Mouse (Mus musculus) lung, embryonic 14.5 days (tissue): ENCODE results near the gene Hck. TPM values are rescaled to one million over a fixed set of nuclear protein-coding genes. Genes with fewer than 3 reads are reported as not detected.

Source experiments
- ATAC-seq: fragments of 200-750 bp; cut with Nextera tagmentation; 2 replicates; pipeline ENCODE4 v1.8.0; 2017; ENCODE audit warnings: mild to moderate bottlenecking, moderate TSS enrichment, moderate library complexity; ENCODE audit not compliant: insufficient read depth
- DNase-seq: peaks from one replicate; pipeline ENCODE4 v3.0.0-alpha.2; 2015
- H3K27ac ChIP-seq: fragments of 300-500 bp; sonication (generic); 2 replicates; pipeline ENCODE4 v1.5.1; 2014; ENCODE audit warnings: low read depth, mild to moderate bottlenecking, moderate library complexity
- H3K27me3 ChIP-seq: fragments of 300-500 bp; sonication (generic); 2 replicates; pipeline ENCODE4 v1.6.1; 2014; ENCODE audit warnings: low read length, control low read depth; ENCODE audit not compliant: insufficient read depth
- H3K36me3 ChIP-seq: fragments of 300-500 bp; sonication (generic); 2 replicates; pipeline ENCODE4 v1.6.1; 2014; ENCODE audit warnings: control low read depth; ENCODE audit not compliant: insufficient read depth
- H3K4me1 ChIP-seq: fragments of 300-500 bp; sonication (generic); 2 replicates; pipeline ENCODE4 v1.6.1; 2014; ENCODE audit warnings: antibody characterized with exemption, control low read depth; ENCODE audit not compliant: insufficient read depth
- H3K4me2 ChIP-seq: fragments of 300-500 bp; sonication (generic); 2 replicates; pipeline ENCODE4 v1.6.1; 2014; ENCODE audit warnings: mild to moderate bottlenecking
- H3K4me3 ChIP-seq: fragments of 300-500 bp; sonication (generic); 2 replicates; pipeline ENCODE4 v1.5.1; 2014; ENCODE audit warnings: low read depth, low read length
- H3K9ac ChIP-seq: fragments of 300-500 bp; sonication (generic); 2 replicates; pipeline ENCODE4 v1.6.1; 2014
- H3K9me3 ChIP-seq: fragments of 300-500 bp; sonication (generic); 2 replicates; pipeline ENCODE4 v1.6.1; 2016; ENCODE audit warnings: low read depth, low read length, control low read depth
- CTCF ChIP-seq: IDR thresholded peaks from 2 replicates; pipeline ENCODE4 v1.5.1; 2016; ENCODE audit warnings: antibody characterized with exemption, low read depth
- WGBS: fragments of 180-500 bp; shearing (Covaris S2); extraction: QIAGEN DNeasy Blood & Tissue Kit; methylation state at CpG from one replicate; pipeline ENCODE4 v1.1.7; 2014; 5-methylcytosine and 5-hydroxymethylcytosine counted together
- polyA plus RNA-seq: library from polyadenylated mRNA; unstranded; fragments of >200 nt; fragmentation: Nextera tagmentation; extraction: Ambion mirVana; gene quantifications from 2 replicates; pipeline ENCODE4 v1.2.1, GENCODE M21; 2014

The Hck gene
- polyA plus RNA-seq, 1 experiment from 2014 or later: 2.6 TPM

DNA sequence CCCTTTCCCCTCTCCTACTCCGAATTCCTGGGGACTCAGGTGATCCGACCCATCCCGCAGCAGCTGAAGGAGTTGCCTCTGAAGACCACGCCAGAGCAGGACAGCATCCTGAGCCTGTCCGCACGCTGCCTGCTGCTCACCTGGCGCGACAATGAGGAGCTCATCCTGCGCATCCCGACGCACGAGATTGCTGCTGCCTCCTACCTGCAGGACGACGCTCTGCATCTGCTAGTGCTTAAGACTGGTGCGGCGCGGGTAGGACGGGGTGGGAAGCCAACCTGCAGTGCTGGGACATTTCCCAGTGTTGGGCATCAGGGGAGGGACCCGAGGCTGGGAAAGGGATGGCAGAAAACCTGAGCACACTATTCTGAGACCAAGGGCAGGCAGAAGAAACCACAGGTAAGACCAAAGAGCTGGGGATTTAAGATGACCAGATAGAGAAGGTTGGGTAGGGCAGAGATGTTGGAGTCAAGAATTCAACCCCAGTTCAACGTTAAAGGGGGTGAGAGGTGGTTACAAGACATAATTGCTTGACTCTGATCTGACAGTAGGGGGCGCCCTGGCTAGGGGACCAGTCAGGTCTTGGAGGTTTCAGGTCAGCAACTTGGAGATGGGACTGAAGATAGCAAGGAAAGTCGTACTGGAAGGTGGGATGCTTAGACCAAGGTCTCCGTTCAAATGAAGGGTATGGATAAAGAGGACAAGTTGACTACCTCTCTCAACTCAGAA lies 37.3 kb upstream of the Hck start:
- H3K4me2 ChIP-seq: peak overlapping the region; percentile 54; the same call in 1 of the 2 replicates

DNA sequence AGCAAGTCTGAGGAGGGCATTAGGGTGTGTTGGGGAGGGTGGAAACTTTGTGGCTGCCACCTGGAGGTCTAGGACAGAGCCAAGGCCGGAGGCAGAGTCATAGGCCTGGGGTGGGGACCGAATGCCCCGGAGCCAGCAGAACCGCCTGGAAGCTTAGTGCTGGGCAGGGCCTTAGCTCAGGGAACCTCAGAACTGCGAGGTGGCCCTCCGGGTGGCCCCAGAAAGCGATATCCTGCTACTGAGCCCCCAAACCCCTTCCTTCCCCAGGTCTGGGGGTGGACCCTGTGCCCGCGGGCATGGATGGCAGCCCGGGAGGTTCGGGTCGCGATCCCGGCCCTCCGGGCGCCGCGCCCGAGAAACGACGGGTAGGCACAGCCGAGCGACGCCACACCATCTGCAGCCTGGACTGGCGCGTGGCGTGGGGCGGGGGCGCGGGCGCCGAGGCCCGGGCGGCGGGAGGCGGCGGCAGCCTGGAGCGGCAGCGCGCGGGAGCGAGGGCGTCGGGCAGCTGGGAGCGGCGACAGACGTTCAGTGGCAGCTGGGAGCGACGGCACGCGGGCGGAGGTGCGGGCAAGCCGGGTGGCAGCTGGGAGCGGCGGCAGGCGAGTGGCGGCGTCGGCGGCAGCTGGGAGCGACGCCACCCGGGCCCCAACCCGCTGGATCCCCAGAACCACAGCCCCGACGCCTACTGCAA lies 36.6 kb upstream of the Hck start:
- H3K36me3 ChIP-seq: no peaks in the 10 kb centered on the region
- peaks cover 50% of the 10 kb centered on the region for H3K27me3 ChIP-seq
- H3K9me3 ChIP-seq: no peaks in the 10 kb centered on the region
- H3K4me3 ChIP-seq: peak overlapping the region; percentile 28
- H3K4me1 ChIP-seq: peaks cover 3% of the 10 kb centered on the region; the same call in 1 of the 2 replicates
- DNase-seq: peak; percentile 21
- 9% methylated on average over 59 of the region's 67 CpGs for WGBS
- H3K4me2 ChIP-seq: peak overlapping the region; percentile 54
- no peak overlapping the region for H3K27ac ChIP-seq
- H3K9ac ChIP-seq: peak overlapping the region; percentile 44
- no peak for TF ChIP-seq CTCF
- peak; percentile 14; the same call in 1 of the 2 replicates for ATAC-seq

More for the DNA sequence above, 37.3 kb upstream of the Hck start:
- no peak overlapping the region for H3K27ac ChIP-seq
- no peaks in the 10 kb centered on the region for H3K36me3 ChIP-seq
- DNase-seq (peak; percentile 33), ATAC-seq (no peak)
- H3K4me1 ChIP-seq: peaks cover 3% of the 10 kb centered on the region; the same call in 1 of the 2 replicates
- H3K9me3 ChIP-seq: no peaks in the 10 kb centered on the region
- H3K27me3 ChIP-seq: peaks cover 50% of the 10 kb centered on the region
- H3K9ac ChIP-seq: no peak overlapping the region
- TF ChIP-seq CTCF: peak; percentile 52
- 12% methylated on average over 23 of the region's 23 CpGs for WGBS
- no peak overlapping the region; the same call in 1 of the 2 replicates for H3K4me3 ChIP-seq

DNA sequence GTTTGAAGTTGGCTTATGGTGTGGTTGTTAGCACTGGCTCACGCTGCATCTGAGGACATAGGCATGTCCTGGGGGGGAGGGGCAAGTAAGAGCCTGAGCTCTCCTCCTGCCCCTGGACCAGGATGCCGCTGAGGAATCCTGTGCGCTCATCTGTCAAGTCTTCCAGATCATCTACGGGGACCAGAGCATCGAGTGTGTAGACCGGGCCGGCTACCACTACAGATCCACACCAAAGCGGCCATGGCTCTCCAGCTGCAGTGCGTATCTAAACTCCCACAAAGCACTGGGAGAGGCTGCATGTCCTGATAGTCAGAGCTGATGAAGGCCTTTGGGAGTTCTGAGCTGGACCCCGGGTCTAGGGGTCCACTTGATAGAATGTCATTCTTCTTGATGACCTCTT lies 33.6 kb upstream of the Hck start:
- Histone ChIP-seq H3K9me3 (no peaks in the 10 kb centered on the region), H3K9ac (no peak overlapping the region), H3K4me2 (no peak overlapping the region), H3K4me3 (no peak overlapping the region), H3K27me3 (peaks cover 35% of the 10 kb centered on the region), H3K4me1 (peaks cover 3% of the 10 kb centered on the region; the same call in 1 of the 2 replicates), H3K27ac (no peak overlapping the region), H3K36me3 (no peaks in the 10 kb centered on the region)
- ATAC-seq: no peak
- WGBS: 80% methylated on average over 10 of the region's 10 CpGs
- no peak for DNase-seq
- no peak for TF ChIP-seq CTCF

DNA sequence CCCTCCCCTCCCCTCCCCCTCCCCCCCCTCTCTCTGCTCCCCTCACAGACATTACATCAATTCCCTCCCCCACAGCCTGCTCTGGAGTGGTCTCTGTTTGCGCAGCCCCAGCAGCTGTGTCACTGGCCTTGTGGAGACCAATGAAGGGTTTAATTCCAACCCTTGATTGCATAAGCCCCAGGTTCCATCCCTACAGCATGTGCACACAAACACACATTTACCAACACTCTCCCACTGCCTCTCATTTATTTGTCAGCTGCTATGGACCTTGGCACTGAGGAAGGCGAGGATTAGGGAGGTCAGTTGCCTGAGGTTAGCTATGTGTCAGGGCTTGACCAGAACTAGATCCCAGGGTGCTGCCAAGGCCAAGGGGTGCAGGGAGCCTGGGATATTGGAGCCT lies 32.3 kb upstream of the Hck start:
- DNase-seq (peak; percentile 24), ATAC-seq (no peak)
- Histone ChIP-seq H3K9me3 (no peaks in the 10 kb centered on the region), H3K4me1 (peaks cover 3% of the 10 kb centered on the region; the same call in 1 of the 2 replicates), H3K4me2 (no peak overlapping the region), H3K4me3 (no peak overlapping the region), H3K36me3 (no peaks in the 10 kb centered on the region), H3K27ac (no peak overlapping the region), H3K9ac (no peak overlapping the region), H3K27me3 (peaks cover 28% of the 10 kb centered on the region)
- TF ChIP-seq CTCF: no peak
- 29% methylated on average over 2 of the region's 2 CpGs for WGBS

DNA sequence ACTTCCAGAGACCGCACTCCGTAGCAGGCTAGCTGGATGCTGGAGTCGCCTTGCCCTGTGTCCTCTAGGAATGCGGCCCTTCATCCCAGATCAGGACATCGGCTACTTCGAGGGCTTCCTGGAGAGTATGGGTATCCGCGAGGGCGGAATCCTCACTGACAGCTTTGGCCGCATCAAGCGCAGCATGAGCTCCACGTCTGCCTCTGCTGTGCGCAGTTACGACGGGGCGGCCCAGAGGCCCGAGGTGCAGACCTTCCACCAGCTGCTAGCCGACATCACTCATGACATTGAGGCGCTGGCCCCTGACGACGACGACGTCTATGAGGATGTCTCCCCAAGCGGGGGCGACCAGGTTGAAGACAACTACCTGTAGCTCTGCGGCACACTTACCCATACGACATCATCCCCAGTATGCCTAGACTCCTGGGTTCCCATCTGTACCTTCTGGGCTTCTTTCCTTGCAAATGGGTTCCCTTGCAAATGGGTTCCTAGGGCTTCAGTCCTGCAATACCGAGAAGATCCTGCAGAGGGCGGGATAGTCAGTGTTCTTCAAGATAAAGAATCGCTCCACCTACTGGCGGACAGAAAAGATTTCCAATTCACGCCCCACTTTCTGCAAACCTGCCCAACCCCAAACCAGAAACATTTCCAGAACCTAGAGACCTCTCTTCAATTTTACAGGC lies 27.3 kb upstream of the Hck start:
- Histone ChIP-seq H3K27ac (no peak overlapping the region), H3K4me1 (no peaks in the 10 kb centered on the region), H3K9me3 (no peaks in the 10 kb centered on the region), H3K36me3 (no peaks in the 10 kb centered on the region), H3K4me3 (no peak overlapping the region), H3K9ac (no peak overlapping the region), H3K4me2 (no peak overlapping the region), H3K27me3 (no peaks in the 10 kb centered on the region)
- ATAC-seq (no peak; the same call in 1 of the 2 replicates), DNase-seq (peak; percentile 97)
- 29% methylated on average over 32 of the region's 32 CpGs for WGBS
- peak; percentile 98 for TF ChIP-seq CTCF

DNA sequence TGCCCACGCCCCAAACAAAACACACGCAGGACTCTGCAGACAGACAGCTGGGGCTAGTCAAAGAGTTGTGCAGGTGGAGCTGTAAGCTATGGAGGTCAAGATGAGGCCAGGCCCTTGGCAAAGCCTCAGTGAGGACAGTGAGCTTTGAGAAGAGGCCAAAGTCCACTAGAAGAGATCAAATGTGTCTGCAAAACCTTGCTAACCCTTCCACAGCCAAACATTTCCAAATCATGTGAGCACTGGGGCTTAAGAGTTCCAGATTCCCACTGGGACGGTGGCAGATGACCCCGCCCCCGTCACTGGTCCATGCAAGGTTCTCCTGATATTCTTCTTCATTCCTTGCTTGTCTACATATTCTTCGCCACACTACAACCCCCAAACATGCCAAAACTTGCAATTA lies 26.4 kb upstream of the Hck start:
- WGBS: 71% methylated on average over 6 of the region's 6 CpGs
- Histone ChIP-seq H3K36me3 (no peaks in the 10 kb centered on the region), H3K4me1 (no peaks in the 10 kb centered on the region), H3K27ac (no peak overlapping the region), H3K9me3 (no peaks in the 10 kb centered on the region), H3K9ac (no peak overlapping the region), H3K4me3 (no peak overlapping the region), H3K4me2 (no peak overlapping the region), H3K27me3 (no peaks in the 10 kb centered on the region)
- ATAC-seq (no peak), DNase-seq (no peak)
- TF ChIP-seq CTCF: no peak

DNA sequence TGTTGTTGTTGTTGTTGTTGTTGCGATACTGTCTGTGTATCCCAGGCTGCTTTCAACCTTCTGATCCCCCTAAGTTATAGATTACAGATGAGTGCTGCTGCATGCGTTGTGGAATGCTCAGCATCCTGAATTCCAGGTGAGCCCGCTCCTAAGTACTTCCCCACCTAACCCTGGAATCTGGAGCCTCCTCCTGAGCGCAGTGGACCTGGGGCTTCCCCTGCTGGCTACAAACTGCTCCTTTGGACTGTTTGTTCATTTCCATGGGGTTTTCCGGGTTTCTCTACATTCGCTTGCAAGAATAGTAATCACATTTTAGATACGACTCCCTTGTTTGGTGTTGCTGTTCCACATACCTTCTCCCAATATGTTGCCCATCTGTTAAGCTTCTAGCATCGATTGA lies 25.0 kb upstream of the Hck start:
- Histone ChIP-seq H3K36me3 (no peaks in the 10 kb centered on the region), H3K27me3 (no peaks in the 10 kb centered on the region), H3K9ac (no peak overlapping the region), H3K27ac (no peak overlapping the region), H3K4me1 (no peaks in the 10 kb centered on the region), H3K4me3 (no peak overlapping the region), H3K4me2 (no peak overlapping the region), H3K9me3 (no peaks in the 10 kb centered on the region)
- ATAC-seq (no peak), DNase-seq (no peak)
- WGBS: 72% methylated on average over 8 of the region's 8 CpGs
- no peak for TF ChIP-seq CTCF
